Mouse (Mus musculus): Measurements from ENCODE around the gene Pcdh15. TPM values are rescaled to one million over a fixed set of nuclear protein-coding genes. Genes with fewer than 3 reads are reported as not detected.

Pcdh15 gene
- polyA plus RNA-seq, 1 experiment from 2014 or later = 1.1 TPM

- Histone ChIP-seq H3K36me3 (no peaks in the 10 kb centered on the region), H3K4me3 (no peak overlapping the region), H3K27me3 (ENCODE audit: low read depth, poor library complexity, severe bottlenecking) (no peaks in the 10 kb centered on the region), H3K27ac (no peak overlapping the region), H3K4me1 (no peaks in the 10 kb centered on the region), H3K9me3 (replicated peaks) (no peaks in the 10 kb centered on the region)
- DNase-seq (ENCODE audit: low spot score) = no peak
- 92% methylated on average over 3 of the region's 3 CpGs for WGBS
Observed at GRCm38 (mm10) chr10:74130805-74131204, 1031.7 kb downstream of the Pcdh15 start.

DNA sequence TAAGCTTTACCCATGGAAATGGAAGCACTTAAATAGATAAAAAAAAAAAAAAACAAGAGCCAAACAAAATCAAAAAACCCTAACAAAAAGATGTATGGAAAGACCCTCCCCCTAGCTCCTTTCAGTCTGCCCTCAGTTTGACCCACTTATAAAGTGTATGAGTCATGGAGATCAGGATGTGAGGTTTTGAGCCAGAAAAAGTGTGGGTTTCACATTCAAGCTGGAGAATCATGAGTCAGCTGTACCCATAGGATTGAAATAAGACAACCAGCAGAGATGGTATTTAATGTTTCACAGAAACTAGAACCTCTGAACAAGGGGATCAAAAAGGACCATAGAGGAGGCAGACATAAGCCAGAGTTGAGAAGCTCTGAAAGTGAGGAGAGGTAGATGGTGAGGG lies 1048.8 kb downstream of the Pcdh15 start:
- H3K4me3 ChIP-seq = no peak overlapping the region
- H3K4me1 ChIP-seq = no peaks in the 10 kb centered on the region
- H3K36me3 ChIP-seq = no peaks in the 10 kb centered on the region
- no peaks in the 10 kb centered on the region for H3K27me3 ChIP-seq (ENCODE audit: low read depth, poor library complexity, severe bottlenecking)
- no peak for DNase-seq (ENCODE audit: low spot score)
- no peak overlapping the region for H3K27ac ChIP-seq
- no peaks in the 10 kb centered on the region for H3K9me3 ChIP-seq (replicated peaks)

- H3K27ac ChIP-seq = no peak overlapping the region
- 75% methylated on average over 3 of the region's 3 CpGs for WGBS
- no peaks in the 10 kb centered on the region for H3K4me1 ChIP-seq
- H3K4me3 ChIP-seq = no peak overlapping the region
- no peaks in the 10 kb centered on the region for H3K27me3 ChIP-seq (ENCODE audit: low read depth, poor library complexity, severe bottlenecking)
- H3K36me3 ChIP-seq = no peaks in the 10 kb centered on the region
- H3K9me3 ChIP-seq (replicated peaks) = no peaks in the 10 kb centered on the region
- no peak for DNase-seq (ENCODE audit: low spot score)
Observed at GRCm38 (mm10) chr10:74181921-74182320, 1082.8 kb downstream of the Pcdh15 start.

- no peak for DNase-seq (ENCODE audit: low spot score)
Observed at GRCm38 (mm10) chr10:74203650-74204049, 1104.5 kb downstream of the Pcdh15 start.

DNA sequence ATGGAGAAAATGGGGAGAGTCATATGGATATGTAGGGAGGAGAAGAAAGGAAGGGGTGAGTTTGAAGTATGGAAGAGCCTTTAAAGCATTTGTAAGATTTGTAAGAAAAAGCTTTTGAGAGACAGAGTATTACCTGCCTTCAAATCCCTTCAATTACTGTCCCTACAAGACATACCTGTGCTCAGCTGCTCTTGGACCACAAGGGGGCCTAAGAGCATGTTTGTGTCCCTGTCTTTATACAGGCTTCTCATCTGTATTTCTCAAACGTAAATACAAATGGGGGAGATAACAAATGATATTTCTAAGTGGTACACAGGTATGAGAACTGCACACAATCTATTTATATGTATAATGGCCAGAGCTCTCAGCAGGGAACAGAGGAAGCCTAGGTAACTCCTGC lies 1118.1 kb downstream of the Pcdh15 start:
- no peak for DNase-seq (ENCODE audit: low spot score)
- H3K9me3 ChIP-seq (replicated peaks) = no peaks in the 10 kb centered on the region
- WGBS = 43% methylated on average over 1 of the region's 1 CpGs
- H3K36me3 ChIP-seq = no peaks in the 10 kb centered on the region
- no peaks in the 10 kb centered on the region for H3K4me1 ChIP-seq
- no peak overlapping the region for H3K4me3 ChIP-seq
- no peak overlapping the region for H3K27ac ChIP-seq
- H3K27me3 ChIP-seq (ENCODE audit: low read depth, poor library complexity, severe bottlenecking) = no peaks in the 10 kb centered on the region

More at GRCm38 (mm10) chr10:74203650-74204049, 1104.5 kb downstream of the Pcdh15 start:
- Histone ChIP-seq H3K27ac (no peak overlapping the region), H3K4me3 (no peak overlapping the region), H3K9me3 (replicated peaks) (no peaks in the 10 kb centered on the region), H3K4me1 (no peaks in the 10 kb centered on the region), H3K27me3 (ENCODE audit: low read depth, poor library complexity, severe bottlenecking) (no peaks in the 10 kb centered on the region), H3K36me3 (no peaks in the 10 kb centered on the region)

DNA sequence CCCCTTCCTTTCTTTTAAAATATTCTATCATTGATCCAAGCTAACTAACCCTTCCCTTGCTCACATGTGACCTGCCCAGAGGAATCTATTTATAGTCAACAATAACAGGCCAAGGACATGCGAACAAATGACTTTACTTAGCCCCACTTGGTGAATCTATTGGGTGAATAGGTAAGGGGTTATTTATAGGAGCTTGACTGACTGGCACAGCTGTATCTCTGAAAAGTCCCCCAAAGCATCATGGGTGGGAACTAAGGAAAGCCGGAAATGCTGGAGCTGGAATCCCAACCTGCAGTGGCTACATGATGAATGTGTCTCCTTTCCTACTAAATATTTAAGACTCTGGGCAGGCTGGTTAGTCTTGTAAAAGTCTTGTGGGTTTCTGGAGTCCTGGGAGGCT lies 1121.3 kb downstream of the Pcdh15 start:
- H3K9me3 ChIP-seq (replicated peaks) = no peaks in the 10 kb centered on the region
- H3K27me3 ChIP-seq (ENCODE audit: low read depth, poor library complexity, severe bottlenecking) = no peaks in the 10 kb centered on the region
- no peak overlapping the region for H3K4me3 ChIP-seq
- 93% methylated on average over 2 of the region's 2 CpGs for WGBS
- no peak for DNase-seq (ENCODE audit: low spot score)
- no peak overlapping the region for H3K27ac ChIP-seq
- H3K4me1 ChIP-seq = no peaks in the 10 kb centered on the region
- no peaks in the 10 kb centered on the region for H3K36me3 ChIP-seq

GRCm38 (mm10) chr10:74257716-74258446 lies 1158.7 kb downstream of the Pcdh15 start:
- H3K27ac ChIP-seq = no peak overlapping the region
- no peaks in the 10 kb centered on the region for H3K36me3 ChIP-seq
- no peak for DNase-seq (ENCODE audit: low spot score)
- no peaks in the 10 kb centered on the region for H3K9me3 ChIP-seq (replicated peaks)
- no peaks in the 10 kb centered on the region for H3K4me1 ChIP-seq
- H3K27me3 ChIP-seq (ENCODE audit: low read depth, poor library complexity, severe bottlenecking) = no peaks in the 10 kb centered on the region
- no peak overlapping the region for H3K4me3 ChIP-seq
- 89% methylated on average over 15 of the region's 15 CpGs for WGBS

GRCm38 (mm10) chr10:74258639-74259038 lies 1159.5 kb downstream of the Pcdh15 start:
- DNase-seq (ENCODE audit: low spot score) = no peak
- H3K4me1 ChIP-seq = no peaks in the 10 kb centered on the region
- H3K36me3 ChIP-seq = no peaks in the 10 kb centered on the region
- H3K4me3 ChIP-seq = no peak overlapping the region
- H3K27ac ChIP-seq = no peak overlapping the region
- no peaks in the 10 kb centered on the region for H3K9me3 ChIP-seq (replicated peaks)
- no peaks in the 10 kb centered on the region for H3K27me3 ChIP-seq (ENCODE audit: low read depth, poor library complexity, severe bottlenecking)

- H3K36me3 ChIP-seq = no peaks in the 10 kb centered on the region
- no peak for DNase-seq (ENCODE audit: low spot score)
- no peak overlapping the region for H3K4me3 ChIP-seq
- no peaks in the 10 kb centered on the region for H3K9me3 ChIP-seq (replicated peaks)
- no peaks in the 10 kb centered on the region for H3K4me1 ChIP-seq
- no peaks in the 10 kb centered on the region for H3K27me3 ChIP-seq (ENCODE audit: low read depth, poor library complexity, severe bottlenecking)
- 72% methylated on average over 6 of the region's 6 CpGs for WGBS
- H3K27ac ChIP-seq = no peak overlapping the region
Observed at GRCm38 (mm10) chr10:74269637-74270269, 1170.6 kb downstream of the Pcdh15 start.

- no peaks in the 10 kb centered on the region for H3K9me3 ChIP-seq (replicated peaks)
- no peak overlapping the region for H3K27ac ChIP-seq
- no peaks in the 10 kb centered on the region for H3K36me3 ChIP-seq
- H3K4me1 ChIP-seq = no peaks in the 10 kb centered on the region
- no peak for DNase-seq (ENCODE audit: low spot score)
- WGBS = 90% methylated on average over 5 of the region's 5 CpGs
- no peaks in the 10 kb centered on the region for H3K27me3 ChIP-seq (ENCODE audit: low read depth, poor library complexity, severe bottlenecking)
- H3K4me3 ChIP-seq = no peak overlapping the region
Observed at GRCm38 (mm10) chr10:74270894-74271293, 1171.8 kb downstream of the Pcdh15 start.

DNA sequence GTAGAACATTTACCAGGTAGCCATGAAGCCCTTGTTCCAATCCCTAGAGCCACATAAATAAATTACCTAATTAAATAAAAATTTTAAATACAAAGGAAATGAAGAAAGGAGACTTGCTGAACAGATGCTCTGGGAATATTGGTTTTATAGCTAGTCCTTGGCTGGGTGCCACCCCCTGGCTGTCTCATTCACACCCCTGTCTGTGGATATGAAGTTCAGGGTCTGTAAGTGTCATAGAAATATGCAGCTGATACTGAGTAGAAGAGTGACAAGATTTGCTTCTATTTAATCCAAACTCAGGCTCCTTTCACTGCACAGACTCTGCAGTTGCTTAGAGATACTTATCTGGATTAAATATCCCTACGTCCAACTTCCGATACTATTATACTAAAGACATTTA lies 1205.0 kb downstream of the Pcdh15 start:
- H3K36me3 ChIP-seq = no peaks in the 10 kb centered on the region
- H3K27me3 ChIP-seq (ENCODE audit: low read depth, poor library complexity, severe bottlenecking) = no peaks in the 10 kb centered on the region
- DNase-seq (ENCODE audit: low spot score) = no peak
- WGBS = 92% methylated on average over 2 of the region's 2 CpGs
- no peaks in the 10 kb centered on the region for H3K4me1 ChIP-seq
- no peak overlapping the region for H3K27ac ChIP-seq
- H3K9me3 ChIP-seq (replicated peaks) = no peaks in the 10 kb centered on the region
- no peak overlapping the region for H3K4me3 ChIP-seq

- no peaks in the 10 kb centered on the region for H3K36me3 ChIP-seq
- no peak overlapping the region for H3K4me3 ChIP-seq
- no peak overlapping the region for H3K27ac ChIP-seq
- no peak for DNase-seq (ENCODE audit: low spot score)
- 78% methylated on average over 5 of the region's 5 CpGs for WGBS
- no peaks in the 10 kb centered on the region for H3K27me3 ChIP-seq (ENCODE audit: low read depth, poor library complexity, severe bottlenecking)
- H3K4me1 ChIP-seq = no peaks in the 10 kb centered on the region
- H3K9me3 ChIP-seq (replicated peaks) = no peaks in the 10 kb centered on the region
Observed at GRCm38 (mm10) chr10:74305439-74306158, 1206.5 kb downstream of the Pcdh15 start.

DNA sequence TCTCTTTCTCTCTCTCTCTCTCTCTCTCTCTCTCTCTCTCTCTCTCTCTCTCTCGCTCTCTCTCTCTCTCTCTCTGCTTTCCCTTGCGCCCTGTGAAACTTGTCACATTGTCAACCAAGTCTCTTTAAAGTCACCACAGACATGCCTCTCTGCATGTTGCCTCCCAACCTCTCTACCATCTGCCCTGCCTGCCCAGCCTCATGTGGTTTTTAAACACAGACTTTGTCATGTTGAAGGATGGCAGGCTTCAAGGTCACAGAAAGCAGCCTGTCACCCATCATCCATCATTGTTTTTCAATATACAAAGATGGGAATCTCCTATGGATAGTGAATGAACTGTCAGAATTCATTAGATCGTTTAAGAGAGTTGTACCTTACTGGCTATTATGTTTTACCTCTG lies 1207.9 kb downstream of the Pcdh15 start:
- H3K36me3 ChIP-seq = no peaks in the 10 kb centered on the region
- no peak overlapping the region for H3K27ac ChIP-seq
- 96% methylated on average over 3 of the region's 3 CpGs for WGBS
- DNase-seq (ENCODE audit: low spot score) = no peak
- no peak overlapping the region for H3K4me3 ChIP-seq
- no peaks in the 10 kb centered on the region for H3K4me1 ChIP-seq
- no peaks in the 10 kb centered on the region for H3K9me3 ChIP-seq (replicated peaks)
- no peaks in the 10 kb centered on the region for H3K27me3 ChIP-seq (ENCODE audit: low read depth, poor library complexity, severe bottlenecking)
